Mouse (Mus musculus): ENCODE results near the gene Lancl3. TPM values are rescaled to one million over a fixed set of nuclear protein-coding genes. Genes with fewer than 3 reads are reported as not detected.
"Not testable (repeated sequence)": the region's sequence is repeated elsewhere in the genome, so short reads cannot be mapped to it uniquely, and the experiment has no call there.

The Lancl3 gene
- total RNA-seq, 2 experiments from 2014 or later = 4.7 to 5.5 TPM

DNA sequence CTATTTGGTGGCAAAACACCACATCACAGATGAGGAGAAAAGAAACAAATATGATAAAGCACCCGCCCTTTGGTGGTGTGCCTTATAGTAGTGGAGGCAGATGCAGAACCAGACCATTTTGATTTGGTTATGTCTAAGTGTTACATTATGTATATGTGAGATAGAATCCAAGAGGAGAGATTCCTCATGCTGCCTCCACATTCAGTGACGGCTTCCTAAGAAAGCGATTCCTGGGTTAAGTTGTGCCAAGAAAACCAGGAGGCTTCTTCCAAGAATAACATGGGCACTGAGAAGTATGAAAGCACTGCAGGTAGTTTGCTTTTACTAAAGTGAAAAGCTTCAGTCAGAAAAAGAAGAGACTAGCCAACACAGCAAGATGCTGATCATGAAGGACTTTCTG is 55.2 kb downstream of the Lancl3 start:
- peak in 1 of 2 experiments; percentile 15 for DNase-seq (ENCODE audit: low spot score in 2 of 2)
- intact Hi-C loops (cut with DNase I) = no loop called here

DNA sequence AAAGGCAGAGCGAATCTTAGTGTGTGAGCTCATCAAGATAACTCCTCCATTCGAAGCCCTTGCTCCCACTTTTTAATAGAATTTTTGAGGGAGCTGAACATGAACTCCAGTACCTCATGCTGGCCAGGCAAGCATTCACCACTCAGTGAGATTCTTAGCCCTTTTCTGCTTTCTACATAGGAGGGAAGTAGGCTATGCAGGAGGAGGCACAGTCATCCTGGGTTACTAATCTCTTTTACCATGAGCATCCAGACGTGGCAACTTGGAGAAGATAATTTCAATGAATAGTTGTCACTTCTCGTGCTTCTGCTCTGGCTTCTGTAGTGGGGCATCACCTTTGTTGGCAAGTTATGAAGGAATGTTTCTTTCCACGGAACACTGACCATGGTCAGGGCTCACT is 57.1 kb downstream of the Lancl3 start, which contains the start of gene Gm14862:
Gene Gm14862, minus strand, starts transcription at position 134 of the 400 bp plus-strand sequence.
- DNase-seq (ENCODE audit: low spot score in 2 of 2) = no peak
- intact Hi-C loops (cut with DNase I) = no loop called here

DNA sequence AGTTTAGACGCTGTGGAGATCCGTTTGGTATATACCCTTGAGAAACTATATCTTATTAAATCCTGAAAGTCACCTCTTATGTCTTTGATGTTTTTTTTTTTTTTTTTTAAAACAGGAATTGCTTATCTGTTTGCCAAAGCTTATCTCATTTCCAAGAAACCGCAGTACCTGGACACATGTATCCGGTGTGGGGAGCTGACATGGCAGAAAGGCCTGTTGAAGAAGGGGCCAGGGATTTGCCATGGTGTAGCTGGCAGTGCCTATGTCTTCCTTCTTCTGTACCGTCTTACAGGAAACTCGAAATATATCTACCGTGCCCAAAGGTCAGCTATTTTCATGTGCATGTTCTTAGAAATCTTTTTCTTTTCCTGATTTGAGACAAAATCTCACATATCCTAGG is 58.1 kb downstream of the Lancl3 start:
- DNase-seq (ENCODE audit: low spot score in 2 of 2) = no peak
- intact Hi-C loops (cut with DNase I) = no loop called here

DNA sequence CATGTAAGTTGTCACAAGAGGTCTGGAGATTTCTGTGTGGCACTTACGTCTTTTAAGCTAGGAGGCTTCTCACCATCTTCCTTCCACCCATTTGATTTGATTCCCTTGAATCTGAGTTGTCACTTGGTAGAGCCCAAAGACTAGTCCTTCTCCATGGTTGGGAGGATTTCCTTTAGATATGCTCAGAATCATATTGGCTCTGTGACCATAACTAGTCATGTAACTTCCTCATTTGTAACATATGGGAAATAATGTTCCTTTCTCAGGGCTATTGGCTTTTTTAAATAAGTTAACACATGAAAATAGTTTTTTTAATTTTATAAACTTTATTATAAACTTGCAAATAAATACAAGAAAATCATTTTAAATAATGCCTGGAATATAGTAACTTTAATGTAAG is 59.6 kb downstream of the Lancl3 start:
- no peak for DNase-seq (ENCODE audit: low spot score in 2 of 2)
- intact Hi-C loops (cut with DNase I) = no loop called here

DNA sequence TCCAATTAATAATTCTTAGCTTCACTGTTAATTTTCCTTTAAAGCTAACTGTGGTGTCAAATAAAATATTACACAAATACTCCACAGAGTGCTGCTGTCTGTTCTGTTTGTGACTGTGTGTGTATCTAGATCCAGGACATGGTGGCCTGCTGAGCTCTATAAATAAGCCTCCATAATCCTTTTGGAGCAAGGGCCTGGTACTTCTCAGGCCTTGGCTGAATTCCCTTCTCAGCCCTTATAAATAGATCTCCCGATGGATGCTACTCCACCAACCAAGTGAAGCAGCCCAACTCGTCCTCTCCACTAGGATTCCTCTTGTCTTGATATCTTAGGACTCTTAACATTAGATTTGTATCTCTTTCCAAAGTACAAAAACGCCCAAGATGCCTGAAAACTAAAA is 71.4 kb downstream of the Lancl3 start:
- intact Hi-C loops (cut with DNase I) = no loop called here
- DNase-seq (ENCODE audit: low spot score in 2 of 2) = no peak

DNA sequence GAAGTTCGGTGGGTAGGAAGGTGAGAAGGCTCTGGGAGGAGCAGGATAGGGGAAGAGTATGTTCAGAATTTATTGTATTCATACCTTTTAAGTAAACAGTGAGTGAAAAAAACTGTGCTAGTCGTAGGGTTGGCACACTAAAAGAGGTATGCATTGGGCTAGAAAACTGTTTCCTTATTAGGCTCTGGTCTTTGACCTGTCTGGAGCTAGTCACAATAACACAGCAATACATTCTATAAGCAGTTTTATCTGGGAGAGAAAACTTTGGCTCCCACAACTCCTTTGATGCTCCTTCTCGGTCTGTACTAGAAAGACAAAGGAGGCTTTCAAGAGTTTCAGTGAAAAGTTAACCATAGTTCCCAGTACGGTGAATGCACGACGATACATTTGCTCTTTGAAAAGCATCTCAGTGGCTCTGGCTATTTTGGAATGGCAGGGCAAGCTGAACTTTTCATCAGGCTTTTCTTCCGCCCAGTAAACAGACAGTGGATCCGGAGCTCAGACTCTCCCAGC is 72.3 kb downstream of the Lancl3 start:
- DNase-seq (ENCODE audit: low spot score in 2 of 2) = no peak
- intact Hi-C loops (cut with DNase I) = no loop called here

DNA sequence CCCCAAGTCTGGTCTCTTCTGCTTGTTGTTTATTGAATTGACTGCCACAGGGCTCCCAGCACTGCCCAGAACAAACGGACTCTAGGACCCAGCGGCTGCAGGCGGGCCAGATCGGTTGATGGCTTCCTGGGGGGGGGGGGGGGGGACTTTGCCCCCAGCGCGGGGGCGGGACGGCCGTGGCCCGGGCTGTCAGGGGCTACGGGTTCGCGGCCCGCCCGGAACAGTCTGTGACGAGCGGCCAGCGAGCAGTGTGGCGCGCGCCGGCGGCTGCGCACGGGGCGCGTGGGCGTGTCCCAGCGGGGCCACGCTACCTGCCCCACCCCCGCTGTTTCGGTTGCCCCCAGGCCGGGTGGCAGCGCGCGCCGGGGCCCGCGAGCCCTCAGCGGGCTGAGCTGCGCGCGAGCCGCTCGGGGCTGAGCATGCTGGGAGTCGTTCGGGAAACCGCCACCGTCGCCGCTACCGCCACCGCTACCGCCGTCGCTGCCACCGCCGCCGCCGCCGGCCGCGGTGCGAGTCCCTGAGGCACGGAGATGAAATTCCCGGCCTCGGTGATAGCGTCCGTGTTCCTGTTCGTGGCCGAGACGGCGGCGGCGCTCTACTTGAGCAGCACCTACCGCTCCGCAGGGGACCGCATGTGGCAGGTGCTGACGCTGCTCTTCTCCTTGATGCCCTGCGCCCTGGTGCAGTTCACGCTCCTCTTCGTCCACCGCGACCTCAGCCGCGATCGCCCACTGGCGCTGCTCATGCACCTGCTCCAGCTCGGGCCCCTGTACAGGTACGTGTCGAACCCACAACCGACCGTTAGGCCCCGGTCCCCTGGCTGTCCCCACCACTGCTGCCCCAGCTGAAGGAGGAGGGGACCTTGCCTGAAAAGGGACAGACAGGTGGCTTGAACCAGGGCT is 73.0 kb downstream of the Lancl3 start, which contains the start of gene Xk:
Gene Xk, plus strand, starts transcription at position 297 of the 902 bp plus-strand sequence.
- DNase-seq (ENCODE audit: low spot score in 2 of 2) = peak; percentile 25 to 28
- intact Hi-C loops (cut with DNase I) = no loop called here

DNA sequence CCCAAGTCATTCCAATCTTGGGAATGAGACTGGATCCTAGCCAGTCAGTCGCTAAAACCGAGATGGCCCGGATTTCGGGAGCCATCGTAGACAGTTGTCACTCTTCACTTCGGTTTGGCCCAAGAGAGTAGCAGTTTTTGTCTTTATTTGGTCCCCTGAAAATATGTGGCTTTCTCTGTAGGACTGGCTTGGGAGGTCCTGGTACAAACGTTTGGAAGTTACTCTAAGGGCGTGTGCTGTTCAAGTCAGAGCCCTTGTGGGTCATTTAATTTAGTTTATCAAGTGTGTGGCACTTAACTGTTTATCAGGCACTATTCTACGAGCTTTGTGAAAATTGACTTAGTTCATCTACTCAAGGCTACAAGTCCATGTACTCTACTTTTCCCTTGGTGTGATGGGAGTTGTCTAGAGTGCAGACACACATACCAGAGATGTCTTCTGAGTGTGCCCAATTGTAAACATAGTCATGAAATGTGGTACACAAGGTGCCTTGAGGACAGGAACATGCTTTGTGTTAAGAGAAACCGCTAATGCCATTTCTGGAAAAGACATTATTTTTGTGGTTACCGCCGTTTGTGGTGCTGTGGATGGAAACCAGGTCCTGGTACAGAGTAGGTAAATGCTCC is 73.8 kb downstream of the Lancl3 start:
- no peak for DNase-seq (ENCODE audit: low spot score in 2 of 2)
- intact Hi-C loops (cut with DNase I) = no loop called here

DNA sequence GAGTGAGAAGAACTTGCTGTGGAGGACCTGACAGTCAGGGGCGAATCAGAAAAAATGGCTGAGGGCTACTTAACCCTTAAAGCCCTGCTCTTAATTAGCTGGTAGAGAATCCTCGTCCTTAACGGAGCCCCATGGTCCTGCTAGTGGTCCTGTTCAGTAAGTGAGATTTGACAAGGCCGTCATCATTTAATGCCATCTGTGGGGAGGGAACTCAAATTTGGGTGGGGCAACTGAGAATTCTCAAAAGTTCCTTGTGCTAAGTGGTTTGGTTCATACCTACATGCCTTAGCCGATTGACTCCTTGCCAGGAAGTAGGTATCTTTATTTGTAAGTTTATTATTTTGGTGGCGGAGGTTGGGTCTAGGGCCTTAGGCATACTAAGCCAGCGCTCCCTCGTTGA is 74.6 kb downstream of the Lancl3 start:
- DNase-seq (ENCODE audit: low spot score in 2 of 2) = no peak
- intact Hi-C loops (cut with DNase I) = no loop called here

DNA sequence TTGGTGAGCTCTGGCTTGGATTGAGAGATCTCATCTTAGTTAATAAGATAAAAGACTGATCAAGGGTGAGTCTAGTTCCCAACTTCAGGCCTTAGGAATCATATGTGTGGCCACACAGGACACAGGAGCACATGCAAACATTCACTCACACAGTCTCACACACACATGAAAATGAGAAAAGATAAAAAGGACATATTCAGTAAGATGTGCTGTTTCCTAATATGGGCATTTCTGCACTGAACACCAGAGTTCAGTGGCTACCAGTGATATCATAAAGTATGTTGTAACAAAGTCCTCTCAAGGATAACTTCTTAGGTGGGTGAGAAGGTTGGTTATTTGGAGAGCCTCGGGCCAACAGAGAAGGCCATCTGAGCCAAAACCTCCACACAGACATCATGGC is 83.8 kb downstream of the Lancl3 start, which contains the start of gene H2al1m:
Gene H2al1m, plus strand, starts transcription at position 301 of the 400 bp plus-strand sequence.
- DNase-seq (ENCODE audit: low spot score in 2 of 2); intact Hi-C loops (cut with DNase I): not testable (repeated sequence)

DNA sequence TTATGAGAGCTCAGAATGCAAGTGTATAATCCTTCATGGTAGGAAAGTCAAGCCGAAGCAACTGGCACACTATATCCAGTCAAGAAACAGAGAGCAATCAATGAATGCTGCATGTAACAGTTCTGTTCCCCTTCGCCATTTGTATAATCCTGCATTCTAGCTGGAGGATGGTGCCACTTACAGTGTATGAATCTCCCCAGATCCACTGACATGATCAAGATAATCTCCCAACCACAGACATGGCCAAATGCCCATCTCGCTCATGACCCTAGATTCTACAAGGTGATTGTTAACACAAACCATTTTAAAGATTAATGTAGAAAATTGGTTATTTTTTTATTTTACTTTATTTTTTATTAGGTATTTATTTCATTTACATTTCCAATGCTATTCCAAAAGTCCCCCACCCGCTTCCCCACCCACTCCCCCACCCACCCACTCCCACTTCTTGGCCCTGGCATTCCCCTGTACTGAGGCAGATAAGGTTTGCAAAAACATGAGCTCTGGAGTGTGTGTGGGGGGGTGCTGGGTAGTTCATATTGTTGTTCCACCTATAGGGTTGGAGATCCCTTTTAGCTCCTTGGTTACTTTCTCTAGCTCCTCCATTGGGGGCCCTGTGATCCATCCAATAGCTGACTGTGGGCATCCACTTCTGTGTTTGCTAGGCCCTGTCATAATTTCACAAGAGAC is 93.6 kb downstream of the Lancl3 start:
- intact Hi-C loops (cut with DNase I); DNase-seq (ENCODE audit: low spot score in 2 of 2): not testable (repeated sequence)

DNA sequence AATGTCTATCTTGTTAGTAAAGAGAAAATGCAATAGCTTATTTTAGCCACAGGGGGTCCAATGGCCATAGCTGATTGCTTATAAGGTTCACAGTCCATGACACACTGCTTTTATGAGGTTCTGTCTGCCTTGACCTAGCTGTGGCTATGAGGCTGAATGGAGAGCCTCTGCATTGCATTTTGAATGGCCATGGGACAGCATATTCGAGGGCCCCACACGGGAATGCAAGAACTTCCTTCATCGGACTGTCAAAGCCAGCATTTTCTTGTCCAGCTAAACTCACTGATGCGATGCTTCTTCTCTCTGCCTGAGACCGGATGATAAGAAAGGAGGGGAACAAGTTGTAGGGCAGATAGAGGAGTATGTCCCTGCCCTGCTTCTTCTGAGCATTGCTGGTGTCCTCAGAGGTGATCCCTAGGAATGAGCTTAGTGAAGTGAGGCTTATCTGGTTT is 98.7 kb downstream of the Lancl3 start:
- intact Hi-C loops (cut with DNase I) = no loop called here

DNA sequence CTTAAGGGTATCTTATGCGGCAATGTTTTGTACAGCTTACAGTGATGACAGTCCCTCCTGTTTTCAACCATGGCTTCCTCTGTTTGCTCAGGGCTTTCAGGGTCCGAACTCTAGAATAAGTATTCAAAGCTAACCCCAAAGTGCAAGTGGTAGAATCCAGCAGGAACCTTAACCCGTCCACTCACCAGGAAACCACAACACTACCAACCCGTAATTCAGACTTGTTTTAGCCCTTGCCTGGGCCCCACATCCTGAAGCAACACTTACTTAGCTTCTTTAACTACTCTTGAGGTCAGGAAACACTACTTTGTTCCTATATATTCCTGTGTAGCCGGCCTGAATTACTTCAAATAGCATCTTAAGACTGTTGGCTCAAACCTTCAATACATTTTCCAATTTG is 103.1 kb downstream of the Lancl3 start:
- no peak for DNase-seq (ENCODE audit: low spot score in 2 of 2)

More for the DNA sequence above, 98.7 kb downstream of the Lancl3 start:
- DNase-seq (ENCODE audit: low spot score in 2 of 2) = no peak

DNA sequence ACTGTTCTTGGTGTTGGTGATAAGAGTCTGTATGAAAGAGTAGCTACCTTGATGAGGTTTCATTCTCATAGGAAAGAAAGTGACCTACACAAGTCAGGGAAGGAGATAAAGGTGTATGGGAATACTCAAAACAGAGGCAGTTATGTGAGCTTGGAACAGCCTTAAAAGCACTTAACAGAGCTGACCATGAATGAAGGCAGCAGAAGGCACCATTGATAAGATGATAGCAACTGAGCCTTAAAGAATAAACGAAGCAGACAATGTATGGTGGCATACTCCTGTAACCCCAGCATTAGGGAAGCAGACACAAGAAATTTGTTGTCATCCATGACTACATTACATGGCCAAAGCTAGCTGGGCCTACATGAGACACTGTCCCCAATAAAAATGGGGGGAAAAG is 103.8 kb downstream of the Lancl3 start:
- intact Hi-C loops (cut with DNase I) = no loop called here
- DNase-seq (ENCODE audit: low spot score in 2 of 2) = no peak

More for the DNA sequence above, 103.1 kb downstream of the Lancl3 start:
- intact Hi-C loops (cut with DNase I) = no loop called here

DNA sequence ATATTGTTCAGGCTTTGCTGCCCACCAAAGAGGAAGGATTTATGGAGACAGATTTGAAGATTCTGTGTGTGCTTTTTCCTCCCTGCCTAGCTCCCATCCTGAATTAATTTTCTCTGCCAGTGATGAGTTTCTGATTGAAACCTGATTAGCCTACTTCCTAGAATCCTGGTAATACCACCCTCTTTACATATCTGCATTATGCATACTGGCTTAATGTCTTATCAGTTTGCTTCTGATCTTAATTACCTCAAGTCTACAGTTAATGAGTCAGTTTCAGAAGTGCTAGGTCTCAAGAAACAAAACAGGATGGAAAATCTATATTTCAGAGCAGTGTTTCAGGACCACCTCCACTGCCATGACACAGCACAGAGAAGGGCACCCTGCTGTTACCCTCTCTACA is 116.8 kb downstream of the Lancl3 start:
- DNase-seq (ENCODE audit: low spot score in 2 of 2); intact Hi-C loops (cut with DNase I): not testable (repeated sequence)

Other genes starting within 250 kb of the Lancl3 start
- not detected for gene Fthl17b, start 236.9 kb upstream of the Lancl3 start, total RNA-seq (2021)
- not detected for gene Fthl17c, start 223.3 kb upstream of the Lancl3 start, total RNA-seq (2021)
- gene Fthl17d, start 213.1 kb upstream of the Lancl3 start, total RNA-seq (2021) = not detected
- gene Fthl17e, start 166.4 kb upstream of the Lancl3 start, total RNA-seq (2021) = not detected
- not detected for gene Fthl17f, start 136.9 kb upstream of the Lancl3 start, total RNA-seq (2021)
- gene 4930402K13Rik, start 95.3 kb upstream of the Lancl3 start, total RNA-seq (2021) = not detected
- not detected for gene Gm14862, start 57.0 kb downstream of the Lancl3 start, total RNA-seq (2021)
- gene Xk, start 72.9 kb downstream of the Lancl3 start, total RNA-seq (2021) = 10 to 100 TPM; 12.1 to 12.6 TPM
- gene H2al1m, start 83.9 kb downstream of the Lancl3 start, total RNA-seq (2021) = not detected
- not detected for gene H2al1k, start 150.7 kb downstream of the Lancl3 start, total RNA-seq (2021)